Mouse (Mus musculus) left cerebral cortex, adult 2 months (tissue): ENCODE results near the gene Slc25a35. TPM values are rescaled to one million over a fixed set of nuclear protein-coding genes. Genes with fewer than 3 reads are reported as not detected.
A peak's percentile ranks its signal among the peaks of the same experiment; 100 is the strongest.
"Not testable (repeated sequence)": the region's sequence is repeated elsewhere in the genome, so short reads cannot be mapped to it uniquely, and the experiment has no call there.

ENCODE experiments used
- DNase-seq, 2 experiments: peaks; one replicate each; pipeline ENCODE4 v3.0.0; 2021 to 2022; ENCODE audit warnings: low spot score in 2 of 2, mixed read lengths in 1 of 2; ENCODE audit errors: extremely low spot score in 1 of 2
- H3K27ac ChIP-seq: fragments of 200-600 bp; 2 replicates; pipeline ENCODE4 v1.8.1; 2022
- H3K4me3 ChIP-seq: fragments of 200-600 bp; 2 replicates; pipeline ENCODE4 v1.8.1; 2022
- CTCF ChIP-seq: fragments of 200-600 bp; IDR thresholded peaks from 2 replicates; pipeline ENCODE4 v1.8.1; 2022; ENCODE audit warnings: antibody characterized with exemption, mild to moderate bottlenecking, moderate library complexity
- intact Hi-C: fragments of 180-260 bp; cut with DNase I; formaldehyde crosslinking; loops from one replicate; pipeline ENCODE4 v1.15.1; 2025
- total RNA-seq, 2 experiments: library from RNA; stranded (reverse); gene quantifications; 2 replicates each; pipeline ENCODE4 v1.2.3; 2021

Slc25a35 gene
- total RNA-seq, 2 experiments from 2014 or later: 5.0 to 5.2 TPM

GRCm38 (mm10) chr11:68987365-68987882 is 19.5 kb downstream of the Slc25a35 start:
- no peak overlapping the region for H3K4me3 ChIP-seq
- no peak overlapping the region for H3K27ac ChIP-seq
- intact Hi-C loops: no loop called here
- DNase-seq: no peak
- no peak for TF ChIP-seq CTCF

- intact Hi-C loops: no loop called here
- no peak for TF ChIP-seq CTCF
- H3K4me3 ChIP-seq: no peak overlapping the region
- no peak for DNase-seq
- no peak overlapping the region for H3K27ac ChIP-seq
Observed at GRCm38 (mm10) chr11:68988341-68988740, 20.4 kb downstream of the Slc25a35 start.

GRCm38 (mm10) chr11:68993122-68993521 is 25.2 kb downstream of the Slc25a35 start:
- intact Hi-C loops: no loop called here
- no peak for TF ChIP-seq CTCF
- Histone ChIP-seq H3K27ac (no peak overlapping the region), H3K4me3 (no peak overlapping the region)
- no peak for DNase-seq

GRCm38 (mm10) chr11:68994377-68994776 is 26.4 kb downstream of the Slc25a35 start:
- DNase-seq: no peak
- H3K4me3 ChIP-seq: no peak overlapping the region
- H3K27ac ChIP-seq: no peak overlapping the region
- intact Hi-C loops: no loop called here
- TF ChIP-seq CTCF: peak; percentile 38

GRCm38 (mm10) chr11:68997080-68997479 is 29.1 kb downstream of the Slc25a35 start:
- DNase-seq: no peak
- no peak overlapping the region for H3K27ac ChIP-seq
- no peak overlapping the region for H3K4me3 ChIP-seq
- intact Hi-C loops: no loop called here
- no peak for TF ChIP-seq CTCF

- H3K27ac ChIP-seq, H3K4me3 ChIP-seq, intact Hi-C loops, DNase-seq: not testable (repeated sequence)
Observed at GRCm38 (mm10) chr11:69002782-69003181, 34.9 kb downstream of the Slc25a35 start.

- intact Hi-C loops: no loop called here
- TF ChIP-seq CTCF: peak; percentile 23
- no peak for DNase-seq
- Histone ChIP-seq H3K27ac (no peak overlapping the region), H3K4me3 (no peak overlapping the region)
Observed at GRCm38 (mm10) chr11:69003592-69003991, 35.7 kb downstream of the Slc25a35 start.

- no peak overlapping the region for H3K4me3 ChIP-seq
- H3K27ac ChIP-seq: no peak overlapping the region
- DNase-seq: no peak
- intact Hi-C loops: no loop called here
- no peak for TF ChIP-seq CTCF
Observed at GRCm38 (mm10) chr11:69005193-69005592, 37.3 kb downstream of the Slc25a35 start.

GRCm38 (mm10) chr11:69006575-69006974 is 38.6 kb downstream of the Slc25a35 start:
- intact Hi-C loops, H3K27ac ChIP-seq, DNase-seq: not testable (repeated sequence)

GRCm38 (mm10) chr11:69008182-69009121 is 40.5 kb downstream of the Slc25a35 start, which contains the start of gene Pfas:
Pfas (minus strand) TSS chr11:69008460.
- intact Hi-C loops: no loop called here
- DNase-seq: peak; percentile 92 to 94
- H3K27ac ChIP-seq: peak within 1 kb of the TSS; percentile 41; the same call in 1 of the 2 replicates
- TF ChIP-seq CTCF: peak; percentile 0
- H3K4me3 ChIP-seq: peak within 1 kb of the TSS; percentile 53

More at GRCm38 (mm10) chr11:69006575-69006974, 38.6 kb downstream of the Slc25a35 start:
- not testable (repeated sequence) for H3K4me3 ChIP-seq

GRCm38 (mm10) chr11:69009508-69009907 is 41.6 kb downstream of the Slc25a35 start:
- Histone ChIP-seq H3K4me3 (no peak overlapping the region), H3K27ac (no peak overlapping the region)
- no peak for DNase-seq
- intact Hi-C loops: no loop called here
- TF ChIP-seq CTCF: no peak
